Mouse (Mus musculus): ENCODE measurements around the gene Smc4.

DNA sequence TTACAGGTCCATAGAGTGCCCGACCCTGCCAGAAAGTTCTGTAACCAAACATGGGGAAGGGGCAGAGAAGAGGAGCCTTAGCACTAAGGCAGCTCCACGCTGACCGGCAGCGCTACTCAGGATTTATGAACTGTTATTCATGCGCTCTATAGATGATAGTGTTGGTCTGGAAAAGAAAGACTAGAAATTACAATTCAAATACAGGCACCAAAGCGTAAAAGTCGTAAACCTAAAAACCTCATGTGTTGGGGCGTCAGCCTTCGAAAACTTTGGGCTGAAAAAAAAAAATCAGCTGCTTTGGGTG is 40.8 kb downstream of the Smc4 start:
- TF ChIP-seq POLR2A (IDR thresholded peaks at IDR 0.05; ENCODE audit: borderline replicate concordance, extremely low read depth, low read depth, low read length) (no peak), CTCF (IDR thresholded peaks at IDR 0.05; ENCODE audit: insufficient read depth, low read length) (no peak)

Data from lung, adult 2 months (tissue).